Mouse (Mus musculus): Measurements from ENCODE around the gene Rmi1.
"Not testable (repeated sequence)": the region's sequence is repeated elsewhere in the genome, so short reads cannot be mapped to it uniquely, and the experiment has no call there.

Rmi1 gene

DNA sequence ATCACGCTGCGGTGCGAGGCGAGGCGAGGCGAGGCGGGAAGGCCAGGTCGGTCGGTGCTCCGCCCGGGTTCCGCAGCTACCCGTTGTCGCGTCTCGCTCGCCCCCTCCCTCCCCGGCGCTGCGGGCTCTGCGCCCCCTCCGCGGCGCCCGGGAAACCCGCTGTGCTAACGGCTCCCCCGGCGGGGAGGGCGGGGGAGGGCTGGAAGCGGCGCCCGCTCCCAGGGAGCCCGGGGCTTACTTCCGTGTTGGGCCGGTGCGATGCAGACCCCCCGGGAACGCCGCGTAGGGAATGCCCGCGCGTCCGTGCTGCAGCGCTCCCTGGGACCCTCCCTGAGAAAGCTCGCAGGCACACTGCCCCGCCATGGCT is 679 bp downstream of the Rmi1 start:
- DNase-seq = no peak

DNA sequence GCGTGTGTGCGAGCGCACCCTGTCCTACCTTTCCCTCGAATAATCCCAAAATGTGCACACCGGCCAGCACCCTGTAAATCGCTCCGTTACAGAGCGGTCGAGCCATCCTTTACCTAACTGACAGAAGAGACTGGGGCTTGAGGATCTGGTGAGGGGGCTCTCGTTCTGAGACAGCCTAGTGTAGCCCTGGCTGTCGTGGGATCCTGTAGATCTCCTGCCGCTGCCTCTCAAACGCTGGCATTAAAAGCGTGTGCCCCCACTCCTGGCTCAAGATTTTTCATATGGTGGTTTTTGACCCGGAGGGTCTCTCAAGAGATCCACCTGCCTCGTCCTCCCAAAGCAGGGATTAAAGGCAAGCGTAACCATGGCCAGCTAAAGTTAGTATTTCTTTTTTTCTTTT is 1.2 kb downstream of the Rmi1 start, which contains the start of gene Hnrnpk:
Gene Hnrnpk (minus strand): TSS at position 101 of the 400 bp plus-strand sequence.
- DNase-seq = not testable (repeated sequence)

DNA sequence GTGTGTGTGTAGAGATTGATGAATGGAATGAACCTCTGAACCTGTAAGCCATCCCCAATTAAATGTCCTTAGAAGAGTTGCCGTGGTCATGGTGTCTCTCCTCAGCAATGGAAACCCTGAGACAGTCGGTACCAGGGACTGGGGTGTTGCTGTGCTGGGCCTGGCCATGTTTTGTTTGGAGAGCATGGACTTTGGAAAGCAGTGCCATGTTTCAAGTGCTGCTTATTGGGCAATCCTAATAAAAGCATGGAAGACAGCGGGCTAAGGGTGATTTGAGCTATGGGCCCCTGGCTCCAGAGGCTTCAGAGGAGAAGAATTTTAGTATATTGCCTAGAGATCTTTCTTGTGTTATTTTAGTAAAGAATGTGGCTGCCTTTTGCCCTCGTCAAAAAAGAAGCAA is 9.0 kb downstream of the Rmi1 start:
- DNase-seq = peak; percentile 1

DNA sequence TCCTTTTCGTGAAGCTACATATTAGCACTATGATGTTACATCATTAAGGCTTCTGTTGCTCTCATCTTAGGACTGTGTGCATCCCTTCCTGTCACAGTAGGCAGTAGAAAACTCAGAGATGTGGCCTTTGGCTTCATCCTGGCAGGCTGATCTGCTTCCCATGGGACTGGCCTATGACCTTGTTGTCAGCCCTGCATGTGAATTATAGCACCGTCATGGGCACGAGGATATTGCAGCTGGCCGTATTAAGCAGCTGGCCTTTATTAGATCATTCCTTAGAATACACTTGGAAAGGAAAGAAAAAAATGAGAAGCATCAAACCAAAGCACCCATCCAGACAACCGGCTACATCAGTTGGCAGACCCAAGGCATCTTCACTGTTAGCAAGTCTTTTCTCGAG is 13.3 kb downstream of the Rmi1 start:
- DNase-seq = peak; percentile 57

DNA sequence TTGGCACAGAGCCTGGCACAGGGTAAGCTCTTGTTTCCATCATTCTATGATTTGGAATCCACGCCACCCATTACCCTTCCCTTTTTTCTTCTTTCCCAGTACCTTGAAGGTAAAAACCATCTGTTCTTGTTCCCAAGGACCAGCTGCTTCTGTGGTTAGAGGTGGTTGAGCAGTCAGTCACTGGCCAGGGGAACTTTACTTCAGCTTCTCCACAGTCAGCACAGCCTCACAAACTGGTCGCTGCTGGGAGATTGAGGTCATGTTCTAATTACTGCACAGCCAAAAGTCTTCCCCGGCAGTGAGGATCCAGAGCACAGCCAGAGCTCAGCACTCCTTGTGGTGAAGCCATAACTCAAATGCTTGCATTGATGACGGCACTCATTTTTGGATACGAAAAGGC is 13.8 kb downstream of the Rmi1 start:
- DNase-seq = no peak

DNA sequence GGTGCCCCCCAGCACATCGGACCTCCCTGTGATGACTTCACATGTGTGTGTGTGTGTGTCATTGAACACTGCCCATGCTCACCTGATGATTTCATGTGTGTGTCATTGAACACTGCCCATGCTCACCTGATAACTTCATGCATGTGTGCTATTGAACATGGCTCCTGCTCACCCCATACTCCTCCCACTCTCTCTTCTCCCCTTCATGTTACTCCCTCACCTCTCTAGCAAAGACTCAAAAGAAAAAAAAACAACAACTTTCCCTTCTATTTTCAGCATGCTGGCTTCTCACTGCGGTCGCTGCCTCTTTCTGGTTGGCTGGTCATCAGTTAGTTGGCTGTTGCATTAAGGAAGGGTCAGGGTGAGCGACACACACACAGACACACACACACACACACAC is 16.6 kb downstream of the Rmi1 start:
- DNase-seq = no peak

DNA sequence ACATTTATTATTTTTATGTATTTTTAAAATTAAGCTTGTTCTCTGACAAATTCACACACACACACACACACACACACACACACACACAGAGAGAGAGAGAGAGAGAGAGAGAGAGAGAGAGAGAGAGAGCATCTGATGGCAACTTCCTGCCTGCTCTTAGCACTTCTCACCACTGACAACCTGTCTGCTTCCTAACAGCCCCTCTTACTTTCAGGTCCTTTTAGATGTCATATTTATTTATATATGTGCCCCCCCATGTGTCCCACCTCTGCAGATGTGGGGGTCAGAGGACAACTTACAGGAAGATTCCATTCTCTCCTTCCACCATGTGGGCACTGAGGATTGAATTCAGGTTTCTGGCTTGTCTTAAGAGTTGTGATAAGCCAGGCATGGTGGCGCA is 17.2 kb downstream of the Rmi1 start:
- DNase-seq = no peak

DNA sequence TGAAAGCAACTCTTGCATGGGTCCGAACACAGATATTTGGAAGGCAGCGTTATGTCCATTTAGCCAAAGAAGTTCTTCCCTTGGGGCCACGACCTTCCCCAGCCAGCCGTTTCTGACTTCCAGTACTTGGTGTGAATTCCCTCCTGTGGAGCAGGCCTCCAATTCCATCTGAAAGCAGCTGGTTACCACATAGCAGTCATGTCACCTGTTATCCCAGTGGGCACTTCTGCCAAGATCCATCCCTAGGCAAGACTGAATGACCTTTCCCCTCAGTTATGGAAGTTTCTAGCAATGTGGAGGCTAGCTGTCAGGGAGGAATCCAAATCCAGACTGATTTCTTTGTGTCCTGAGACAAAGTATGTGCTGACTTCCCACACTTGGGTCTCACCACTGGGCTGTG is 19.0 kb downstream of the Rmi1 start:
- DNase-seq = no peak

DNA sequence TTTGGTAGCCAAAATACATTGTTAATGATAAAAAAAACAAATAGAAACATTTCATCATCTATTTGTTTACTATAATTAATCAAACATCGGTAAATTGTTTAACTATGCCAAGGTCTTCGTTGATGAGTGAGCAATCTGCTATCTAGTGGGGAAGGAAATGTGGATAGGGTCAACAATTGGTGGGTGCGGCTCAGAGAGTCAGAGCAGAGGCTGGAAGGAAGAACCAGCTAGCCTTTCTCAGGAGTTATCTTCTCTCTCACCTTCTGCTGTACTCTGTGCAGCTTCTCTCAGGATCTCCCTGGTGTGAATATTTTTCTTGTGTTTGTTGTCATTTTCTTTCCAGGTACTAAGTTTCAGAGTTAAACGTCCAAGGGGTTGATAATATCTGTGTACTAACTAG is 20.2 kb downstream of the Rmi1 start:
- DNase-seq = no peak

DNA sequence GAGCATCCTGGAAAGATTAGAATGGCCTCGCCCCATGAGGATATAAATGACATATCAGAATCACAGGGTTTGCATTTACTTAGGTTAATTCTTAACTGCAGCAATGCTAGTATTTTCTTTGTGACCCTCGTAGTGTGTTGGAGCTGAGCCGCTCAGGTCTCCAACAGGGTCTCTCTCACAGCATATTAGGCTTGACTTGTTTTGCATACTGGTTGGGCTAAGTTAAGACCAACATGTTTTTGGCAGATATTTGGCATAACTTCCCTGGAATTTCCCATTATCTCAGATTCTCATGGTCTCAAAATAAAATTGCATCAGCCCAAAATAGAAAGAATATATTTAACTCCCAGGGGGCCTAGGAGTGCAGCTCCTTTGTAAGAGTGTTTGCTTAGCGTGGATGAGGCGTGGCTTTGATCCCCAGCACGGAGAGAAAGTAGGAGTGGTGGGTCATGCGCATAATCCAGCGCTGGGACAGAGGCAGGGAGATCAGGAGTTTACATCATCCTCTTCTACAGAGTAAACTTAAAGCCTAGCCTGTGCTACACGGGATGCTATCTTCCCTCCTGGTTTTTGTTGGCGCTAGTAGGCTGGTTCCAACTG is 21.1 kb downstream of the Rmi1 start:
- DNase-seq = no peak

DNA sequence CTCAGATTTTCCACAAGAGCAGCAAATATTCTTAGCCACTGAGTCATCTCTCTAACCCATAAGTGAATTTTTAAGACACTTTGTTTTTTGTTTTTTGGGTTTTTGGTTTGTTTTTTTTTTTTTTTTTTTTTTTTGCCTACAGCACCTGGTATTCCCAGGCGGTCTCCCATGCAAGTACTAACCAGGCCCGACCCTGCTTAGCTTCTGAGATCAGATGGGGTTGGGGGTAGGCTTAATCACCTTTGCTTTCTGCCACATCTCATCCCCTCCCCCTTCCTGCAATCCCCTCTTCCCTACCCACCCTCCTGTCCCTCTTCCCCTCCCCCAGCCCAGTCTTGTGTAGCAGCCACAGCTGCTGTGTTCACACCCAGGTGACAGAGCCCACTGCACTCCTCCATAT is 37.7 kb downstream of the Rmi1 start:
- no peak for DNase-seq

DNA sequence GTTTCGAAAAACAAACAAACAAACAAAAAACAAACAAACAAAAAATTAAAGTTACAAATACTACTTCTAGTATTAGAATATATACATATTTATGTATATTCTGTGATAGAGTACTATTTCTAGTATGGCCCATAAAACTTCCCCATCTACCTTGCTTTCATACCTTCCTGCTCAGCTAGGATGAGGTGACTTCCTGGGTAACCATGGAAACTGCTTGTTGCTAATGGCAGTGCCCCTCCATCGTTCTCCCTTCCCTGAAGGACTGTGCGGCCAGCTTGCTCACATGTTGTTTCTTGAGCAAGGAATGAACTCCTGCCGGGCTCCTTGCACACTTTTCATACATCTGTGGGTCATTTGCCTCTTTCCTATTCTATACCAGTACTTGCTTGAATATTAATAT is 41.3 kb downstream of the Rmi1 start:
- no peak for DNase-seq

DNA sequence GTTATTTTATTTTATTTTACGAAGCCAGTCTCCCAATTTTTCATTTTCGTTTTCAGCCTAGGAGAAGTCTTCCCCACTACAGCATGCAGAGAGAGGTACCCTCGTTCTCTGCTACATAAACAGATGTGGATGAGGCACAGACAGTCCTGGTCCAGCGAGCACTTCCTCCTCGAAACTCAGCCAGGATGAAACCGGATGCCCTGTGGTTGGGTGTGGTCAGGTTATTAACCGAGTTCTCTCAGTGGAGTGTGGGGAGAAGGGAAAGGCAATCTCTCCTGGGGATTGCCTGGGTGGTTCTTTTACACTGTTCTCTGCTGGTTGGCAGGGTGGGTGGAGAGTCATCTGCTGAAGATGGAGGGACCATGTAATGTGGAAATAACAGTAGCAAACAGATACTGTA is 41.7 kb downstream of the Rmi1 start:
- DNase-seq = no peak

DNA sequence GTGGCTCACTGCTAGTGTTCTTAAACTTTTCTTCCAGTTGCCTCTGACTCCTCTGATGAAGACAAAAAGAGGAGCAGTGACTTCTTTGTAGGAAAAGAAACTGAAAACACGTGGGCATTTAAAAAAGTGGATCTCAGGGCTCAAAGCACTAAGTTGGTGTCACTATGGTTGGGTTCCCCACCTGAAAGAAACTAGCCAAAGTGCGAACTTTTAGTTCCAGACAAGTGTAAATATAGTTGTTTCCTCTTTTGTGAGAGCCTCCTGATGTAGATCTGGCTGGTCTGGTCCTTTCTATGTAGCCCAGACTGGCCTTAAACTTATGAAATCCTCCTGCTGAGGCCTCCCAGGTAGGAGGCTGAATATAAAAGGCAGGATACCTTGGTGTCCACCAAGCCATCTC is 44.5 kb downstream of the Rmi1 start:
- DNase-seq = no peak

DNA sequence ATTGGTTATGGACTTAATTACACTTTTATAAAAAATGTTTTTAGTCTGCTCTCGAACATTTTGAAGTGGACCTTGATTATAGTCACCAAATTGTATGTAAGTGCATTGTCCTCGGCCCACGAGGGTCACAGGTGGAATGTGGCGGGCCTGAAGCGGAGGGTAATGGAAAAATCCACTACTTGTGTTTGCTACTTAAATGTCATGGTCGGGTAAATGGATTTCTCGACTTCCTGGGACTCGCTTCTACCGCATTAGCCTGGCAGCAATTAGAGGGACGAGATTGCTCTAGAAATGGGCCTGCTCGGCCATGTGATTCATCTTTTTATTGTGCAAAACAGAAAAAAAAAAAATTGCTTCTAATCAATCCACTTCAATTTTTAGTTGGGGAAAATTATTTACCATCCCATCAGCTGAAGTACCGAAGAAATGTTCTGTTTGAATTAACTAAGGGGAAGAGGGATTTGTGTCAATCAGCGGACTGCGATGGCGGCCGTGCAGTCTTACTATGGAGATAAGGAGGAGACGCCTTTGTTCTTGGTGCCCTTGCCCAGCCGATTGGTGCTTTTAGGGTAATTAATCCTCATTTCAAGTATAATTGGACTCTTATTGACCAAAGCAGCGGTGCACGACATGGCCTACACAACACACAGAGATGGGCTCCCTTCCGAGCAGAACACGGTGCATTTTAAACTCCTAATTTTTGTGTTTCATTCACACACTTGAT is 48.6 kb downstream of the Rmi1 start:
- DNase-seq = no peak

DNA sequence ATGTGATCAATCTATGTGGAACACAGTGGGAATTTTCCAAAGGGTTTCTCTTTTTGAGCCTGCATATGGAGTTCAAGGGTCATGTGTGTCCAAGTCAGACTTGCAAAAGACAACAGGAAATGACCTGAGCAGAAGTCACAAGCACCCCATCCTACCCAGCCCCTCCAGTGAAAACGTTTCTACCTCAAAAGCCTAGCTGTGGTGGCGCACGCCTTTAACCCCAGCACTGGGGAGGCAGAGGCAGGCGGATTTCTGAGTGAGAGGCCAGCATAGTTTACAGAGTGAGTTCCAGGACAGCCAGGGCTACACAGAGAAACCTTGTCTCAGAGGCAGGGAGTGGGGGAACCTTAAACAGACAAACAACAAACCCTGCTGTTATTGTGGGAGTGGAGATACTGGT is 50.2 kb downstream of the Rmi1 start:
- DNase-seq = no peak

DNA sequence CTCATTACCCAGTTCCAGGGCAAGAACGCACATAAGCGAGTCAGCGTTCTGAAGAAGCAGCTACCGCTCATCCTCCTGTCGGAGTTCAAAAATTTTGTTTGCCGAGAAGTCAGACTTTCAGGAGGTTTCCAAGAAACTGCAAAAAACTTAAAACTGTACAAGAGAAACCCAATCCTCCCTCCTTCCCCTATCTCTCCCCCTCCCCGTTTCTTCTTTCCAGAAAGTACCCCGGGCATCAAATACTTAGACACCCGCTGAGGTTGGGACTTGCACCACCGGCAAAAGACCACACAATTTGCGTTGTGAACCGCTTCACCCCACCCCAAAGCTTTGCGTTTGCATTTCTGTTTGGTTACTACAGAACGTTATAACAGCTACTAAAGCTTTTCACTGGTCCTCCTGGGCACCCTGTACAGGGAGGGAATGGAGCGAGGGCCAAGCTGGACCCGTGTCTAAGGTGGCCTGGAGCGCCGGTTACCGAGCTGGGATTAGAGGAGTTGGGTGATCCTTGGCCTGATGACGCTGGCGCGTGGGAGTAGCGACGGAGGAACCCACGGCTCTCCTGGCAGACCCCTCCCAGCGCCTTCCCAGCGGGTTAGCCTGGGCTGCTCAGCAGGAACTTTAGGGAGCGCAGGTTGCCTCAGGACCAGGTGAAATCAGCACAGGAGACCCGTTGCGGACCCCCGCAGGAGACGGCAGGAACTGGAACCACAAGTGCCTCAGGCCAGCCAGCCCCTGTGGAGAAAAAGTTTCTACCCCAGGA is 50.8 kb downstream of the Rmi1 start:
- no peak for DNase-seq

DNA sequence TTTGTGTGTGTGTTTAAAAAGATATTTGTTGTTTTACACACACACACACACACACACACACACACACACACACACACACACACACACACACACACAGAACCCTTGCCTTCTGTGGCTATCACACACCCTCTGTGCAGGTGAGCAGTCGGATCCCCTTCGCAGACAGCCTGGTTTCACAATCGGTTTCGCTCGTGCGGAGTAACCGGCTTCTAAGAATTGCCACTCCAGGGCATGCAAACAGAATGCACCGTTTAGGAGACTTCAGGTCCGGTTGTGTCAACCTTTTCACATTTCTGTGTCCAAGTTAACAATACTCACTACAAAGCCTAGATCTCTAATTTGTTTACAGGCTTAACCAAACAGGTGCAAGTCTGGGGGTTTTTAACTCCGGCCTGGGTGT is 51.5 kb downstream of the Rmi1 start:
- DNase-seq = no peak

DNA sequence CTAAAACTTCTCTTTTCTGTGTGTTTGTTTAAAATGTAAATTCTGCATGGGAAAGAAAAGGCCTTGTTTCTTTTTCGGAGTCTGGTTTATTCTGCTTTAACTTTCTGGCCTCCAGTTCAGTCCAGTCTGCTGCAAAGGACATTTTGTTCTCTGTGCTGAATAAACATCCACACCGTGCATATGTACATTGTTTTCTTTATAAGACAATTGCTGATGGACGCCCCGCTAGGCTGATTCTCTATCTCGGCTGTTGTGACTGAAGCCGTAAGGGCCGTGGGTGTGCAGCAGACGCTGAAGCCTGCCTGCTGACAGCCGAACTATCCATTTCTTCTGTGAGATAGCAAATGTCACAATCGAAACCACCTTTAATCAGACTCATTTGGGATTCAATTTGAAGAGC is 54.5 kb downstream of the Rmi1 start:
- DNase-seq = no peak

DNA sequence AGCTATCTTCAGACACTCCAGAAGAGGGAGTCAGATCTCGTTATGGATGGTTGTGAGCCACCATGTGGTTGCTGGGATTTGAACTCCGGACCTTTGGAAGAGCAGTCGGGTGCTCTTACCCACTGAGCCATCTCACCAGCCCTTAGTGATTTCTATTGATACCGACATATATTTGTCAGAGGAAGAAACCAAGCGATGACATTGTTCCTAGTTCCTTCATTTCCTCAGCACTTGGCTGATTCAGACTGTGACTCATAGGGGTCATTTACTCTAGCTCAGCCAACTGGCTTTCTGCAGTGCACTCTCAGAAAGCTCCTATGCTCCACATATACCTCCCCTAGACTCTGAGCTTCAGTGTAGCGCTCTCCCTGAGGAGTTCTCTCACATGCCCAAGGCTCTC is 56.8 kb downstream of the Rmi1 start:
- DNase-seq = not testable (repeated sequence)
